ENCODE assay signal across 10 mouse cellular contexts in the genomic region with DNA sequence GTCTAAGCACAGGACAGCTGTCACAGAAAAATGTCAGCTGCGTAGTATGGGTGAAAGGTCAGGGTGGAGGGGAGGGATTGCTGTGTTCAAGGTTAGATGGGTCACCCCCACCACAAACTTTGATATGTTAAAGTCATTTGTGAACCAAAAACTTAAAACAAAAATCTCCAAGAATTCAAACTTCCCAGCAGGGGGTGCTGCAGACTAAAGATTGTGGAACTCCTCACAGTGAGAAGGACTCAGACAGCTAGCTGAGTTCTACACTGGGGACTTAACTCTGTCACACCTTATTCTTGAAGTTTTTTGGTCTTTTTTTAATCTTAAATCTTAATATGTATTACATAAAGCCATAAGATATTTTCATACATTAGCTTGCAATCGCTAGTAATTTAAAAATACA. TPM values are rescaled to one million over a fixed set of nuclear protein-coding genes. Genes with fewer than 3 reads are reported as not detected.
DNase-seq lines count a peak whose midpoint lies in the region; TF ChIP-seq lines count a peak whose summit lies in the region.
"Had no signal": no experiment of that assay in that cellular context is flagged by ENCODE, and none has a peak within 500 bp of the region (broad histone marks: within the 10 kb centered on the region; RNA-seq: fewer than 3 reads in every experiment).

No protein-coding gene starts in this region.

- TF ChIP-seq CTCF in layer of hippocampus, adult 2 months (conservative IDR thresholded peaks at IDR 0.05), result peak; percentile 82

- no peak overlapping the region for H3K4me3 ChIP-seq in layer of hippocampus, adult 2 months
- H3K4me3 ChIP-seq: erythroblast, embryonic 14.5 days; limb, embryonic 12.5 days had no signal

- peak; percentile 21 for DNase-seq in embryo, embryonic 10 days (ENCODE audit: low spot score)
- DNase-seq in embryo, embryonic 9.5 days (ENCODE audit: extremely low spot score), result no peak
- DNase-seq in layer of hippocampus, adult 2 months (ENCODE audit: low spot score in 2 of 2), result peak; percentile 44 to 72
- DNase-seq in layer of hippocampus, adult 9-10 months (ENCODE audit: low spot score), result no peak
- DNase-seq in adipocyte (ENCODE audit: low spot score), result peak; percentile 70
- DNase-seq in layer of hippocampus, postnatal 25 days (ENCODE audit: extremely low spot score in 1 of 2, low spot score in 1 of 2), result peak; percentile 35 to 74
- peak; percentile 72 for DNase-seq in thymus, postnatal 0 days (ENCODE audit: low spot score)
- no peak for DNase-seq in urinary bladder, postnatal 36 days (ENCODE audit: low spot score in 2 of 2)

- H3K27ac ChIP-seq in layer of hippocampus, adult 2 months, result no peak overlapping the region
- H3K27ac ChIP-seq: limb, embryonic 12.5 days had no signal

RNA-seq across cellular contexts. Expression of gene Prep, which starts 31.7 kb away (rescaled TPM):
- total RNA-seq in layer of hippocampus, adult 2 months (2021), result 1 to 10 TPM; 8.8 to 9.5 TPM
- total RNA-seq in layer of hippocampus, postnatal 25 days (2021), result 10 to 100 TPM in 1 of 2 experiments, 1 to 10 TPM in 1; 9.5 to 10.3 TPM
- 18.1 and 18.7 TPM in 2 replicates for polyA plus RNA-seq in thymus, postnatal 0 days (2015; fragmentation: Nextera tagmentation; extraction: Ambion mirVana)

Comparison
In these comparisons a context has a peak if more than half of its experiments do, and no peak if none do; other contexts are left out.
1. DNase-seq: peak in embryo, embryonic 10 days (single experiment), layer of hippocampus, adult 2 months (2 of 2), adipocyte (single experiment), layer of hippocampus, postnatal 25 days (2 of 2) and thymus, postnatal 0 days (single experiment); none in embryo, embryonic 9.5 days (single experiment), layer of hippocampus, adult 9-10 months (single experiment) and urinary bladder, postnatal 36 days (0 of 2).